Mouse (Mus musculus): ENCODE results near the gene Gm14226. TPM values are rescaled to one million over a fixed set of nuclear protein-coding genes. Genes with fewer than 3 reads are reported as not detected.
A peak's percentile ranks its signal among the peaks of the same experiment; 100 is the strongest.

Gene Gm14226
- polyA plus RNA-seq, 1 experiment from 2014 or later, result 5.7 TPM

GRCm38 (mm10) chr2:155073978-155074765, 56.1 kb downstream of the Gm14226 start, which contains the start of gene Ahcy:
Ahcy (minus strand) TSS chr2:155074497.
- under 1% methylated on average over 56 of the region's 56 CpGs for whole genome bisulfite sequencing
- Histone ChIP-seq H3K36me3 (ENCODE audit: control insufficient read depth, insufficient read depth, low read length) (no peaks in the 10 kb centered on the region), H3K4me2 (ENCODE audit: low read length) (peak within 1 kb of the TSS; percentile 79), H3K9ac (ENCODE audit: low read length) (peak within 1 kb of the TSS; percentile 65), H3K27ac (ENCODE audit: low read depth) (peak within 1 kb of the TSS; percentile 83), H3K27me3 (replicated peaks; ENCODE audit: control insufficient read depth, insufficient read depth, low read length) (no peaks in the 10 kb centered on the region), H3K9me3 (ENCODE audit: control insufficient read depth, low read length) (no peaks in the 10 kb centered on the region), H3K4me1 (replicated peaks; ENCODE audit: control insufficient read depth, insufficient read depth, low read length) (peaks cover 11% of the 10 kb centered on the region), H3K4me3 (ENCODE audit: low read depth, low read length) (peak within 1 kb of the TSS; percentile 47)
- ATAC-seq (replicated peaks; ENCODE audit: low FRiP score, low TSS enrichment, low read depth) (peak; percentile 92), DNase-seq (ENCODE audit: low spot score) (peak; percentile 97)

GRCm38 (mm10) chr2:155074766-155075330, 56.8 kb downstream of the Gm14226 start:
- peaks cover 11% of the 10 kb centered on the region for H3K4me1 ChIP-seq (replicated peaks; ENCODE audit: control insufficient read depth, insufficient read depth, low read length)
- H3K27ac ChIP-seq (ENCODE audit: low read depth), result peak overlapping the region; percentile 83
- H3K9ac ChIP-seq (ENCODE audit: low read length), result peak overlapping the region; percentile 65
- H3K4me2 ChIP-seq (ENCODE audit: low read length), result peak overlapping the region; percentile 55
- H3K36me3 ChIP-seq (ENCODE audit: control insufficient read depth, insufficient read depth, low read length), result no peaks in the 10 kb centered on the region
- peak overlapping the region; percentile 47 for H3K4me3 ChIP-seq (ENCODE audit: low read depth, low read length)
- ATAC-seq (replicated peaks; ENCODE audit: low FRiP score, low TSS enrichment, low read depth) (peak; percentile 18; the same call in 1 of the 2 replicates), DNase-seq (ENCODE audit: low spot score) (peak; percentile 62)
- H3K9me3 ChIP-seq (ENCODE audit: control insufficient read depth, low read length), result no peaks in the 10 kb centered on the region
- WGBS, result 19% methylated on average over 12 of the region's 12 CpGs
- H3K27me3 ChIP-seq (replicated peaks; ENCODE audit: control insufficient read depth, insufficient read depth, low read length), result no peaks in the 10 kb centered on the region

GRCm38 (mm10) chr2:155075649-155076048, 57.6 kb downstream of the Gm14226 start:
- Histone ChIP-seq H3K27ac (ENCODE audit: low read depth) (no peak overlapping the region), H3K4me3 (ENCODE audit: low read depth, low read length) (no peak overlapping the region), H3K9ac (ENCODE audit: low read length) (no peak overlapping the region), H3K4me1 (replicated peaks; ENCODE audit: control insufficient read depth, insufficient read depth, low read length) (peaks cover 11% of the 10 kb centered on the region), H3K4me2 (ENCODE audit: low read length) (no peak overlapping the region), H3K9me3 (ENCODE audit: control insufficient read depth, low read length) (no peaks in the 10 kb centered on the region), H3K27me3 (replicated peaks; ENCODE audit: control insufficient read depth, insufficient read depth, low read length) (no peaks in the 10 kb centered on the region), H3K36me3 (ENCODE audit: control insufficient read depth, insufficient read depth, low read length) (no peaks in the 10 kb centered on the region)
- ATAC-seq (replicated peaks; ENCODE audit: low FRiP score, low TSS enrichment, low read depth) (no peak), DNase-seq (ENCODE audit: low spot score) (no peak)
- 84% methylated on average over 6 of the region's 6 CpGs for WGBS

Other genes starting within 250 kb of the Gm14226 start
- not detected in 2 replicates for gene Gm14214, start 248.2 kb upstream of the Gm14226 start, polyA plus RNA-seq (2014; fragmentation: Nextera tagmentation; extraction: Ambion mirVana)
- gene Raly, start 227.2 kb upstream of the Gm14226 start, polyA plus RNA-seq (2014; fragmentation: Nextera tagmentation; extraction: Ambion mirVana), result 66.4 and 73.2 TPM in 2 replicates
- 0.93 and 1.5 TPM in 2 replicates for gene a, start 226.9 kb upstream of the Gm14226 start, polyA plus RNA-seq (2014; fragmentation: Nextera tagmentation; extraction: Ambion mirVana)
- 107 and 112 TPM in 2 replicates for gene Eif2s2, start 125.3 kb upstream of the Gm14226 start, polyA plus RNA-seq (2014; fragmentation: Nextera tagmentation; extraction: Ambion mirVana)
- gene Ahcy, start 56.2 kb downstream of the Gm14226 start, polyA plus RNA-seq (2014; fragmentation: Nextera tagmentation; extraction: Ambion mirVana), result 136 and 137 TPM in 2 replicates
- 44.2 and 56.1 TPM in 2 replicates for gene Itch, start 115.2 kb downstream of the Gm14226 start, polyA plus RNA-seq (2014; fragmentation: Nextera tagmentation; extraction: Ambion mirVana)
- 410 and 426 TPM in 2 replicates for gene Dynlrb1, start 218.3 kb downstream of the Gm14226 start, polyA plus RNA-seq (2014; fragmentation: Nextera tagmentation; extraction: Ambion mirVana)